Mouse (Mus musculus) heart, postnatal 10 days (tissue): Measurements from ENCODE around the gene Cbwd1. TPM values are rescaled to one million over a fixed set of nuclear protein-coding genes. Genes with fewer than 3 reads are reported as not detected.

Experiments
- DNase-seq, 2 experiments: peaks; one replicate each; pipeline ENCODE4 v3.0.0; 2021
- intact Hi-C: fragments of 180-260 bp; cut with DNase I; formaldehyde crosslinking; loops from one replicate; pipeline ENCODE4 v1.15.1; 2025
- total RNA-seq, 2 experiments: library from RNA; stranded (reverse); gene quantifications; 2 replicates each; pipeline ENCODE4 v1.2.3; 2021

Gene Cbwd1
- 10 to 100 TPM; 11.5 to 12.3 TPM for total RNA-seq

DNA sequence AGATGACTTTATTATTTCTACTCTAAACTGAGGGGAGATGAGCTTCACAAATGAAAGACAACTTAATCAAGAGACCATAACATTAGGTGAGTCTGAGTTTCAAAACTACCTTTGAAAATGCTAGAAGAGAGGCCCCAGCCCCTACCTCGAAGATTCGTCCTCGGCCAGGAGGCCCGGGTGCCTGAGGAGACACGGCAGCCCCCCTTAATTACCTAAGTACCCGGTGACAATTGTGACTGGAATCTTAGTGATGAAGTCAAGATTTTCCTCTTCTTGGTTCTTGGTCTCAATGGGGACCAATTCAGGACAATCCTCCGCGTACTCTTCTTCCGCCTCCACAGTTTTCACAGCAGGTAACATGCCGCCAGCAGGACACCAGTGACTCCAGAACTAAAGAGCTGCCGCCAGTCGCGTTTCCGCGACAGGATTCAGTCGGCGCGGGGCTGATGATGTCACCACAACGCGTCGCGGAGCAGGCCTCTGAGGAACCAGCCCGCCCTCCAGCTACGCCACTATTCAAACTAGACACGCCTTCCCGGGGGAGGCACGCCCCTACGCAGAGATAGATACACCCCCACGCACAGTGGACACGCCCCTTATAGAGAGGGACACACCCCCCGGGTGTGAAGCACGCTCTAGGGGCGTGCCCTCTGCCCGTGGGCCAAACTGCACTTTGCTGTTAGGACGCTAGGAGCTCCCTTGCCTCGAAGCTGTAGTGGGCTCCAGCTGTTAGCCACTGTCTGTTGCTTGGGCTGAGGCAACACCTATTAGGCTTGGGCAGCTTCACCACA, at the start of gene Cbwd1:
Gene Cbwd1 (minus strand): TSS at position 439 of the 791 bp plus-strand sequence.
- intact Hi-C loops, result loop anchor here (2.0 to 5.0 kb wide), 3 partner anchors 37 to 161 kb away; partner anchors contain the start of gene Dock8
- DNase-seq, result peak; percentile 98 to 99

DNA sequence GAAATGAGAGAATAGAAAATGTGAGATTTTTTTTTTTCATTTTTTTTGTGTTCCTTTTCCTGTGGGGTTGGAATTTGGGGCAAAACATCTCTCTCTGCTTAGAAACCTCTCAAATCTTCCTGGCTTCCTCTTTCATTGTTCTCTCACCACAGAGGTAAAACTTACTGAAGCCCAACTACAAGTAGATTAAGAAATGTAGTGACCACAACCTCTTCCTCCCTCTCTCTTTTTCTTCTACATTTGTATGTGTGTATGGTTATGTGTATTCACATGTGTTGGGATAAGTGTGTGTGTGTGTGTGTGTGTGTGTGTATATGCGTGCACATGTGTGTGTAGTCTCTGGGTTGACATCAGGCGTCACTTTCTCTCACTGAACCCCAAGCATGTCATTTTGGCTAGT, 47.1 kb upstream of the Cbwd1 start:
- no peak for DNase-seq
- intact Hi-C loops, result no loop called here

DNA sequence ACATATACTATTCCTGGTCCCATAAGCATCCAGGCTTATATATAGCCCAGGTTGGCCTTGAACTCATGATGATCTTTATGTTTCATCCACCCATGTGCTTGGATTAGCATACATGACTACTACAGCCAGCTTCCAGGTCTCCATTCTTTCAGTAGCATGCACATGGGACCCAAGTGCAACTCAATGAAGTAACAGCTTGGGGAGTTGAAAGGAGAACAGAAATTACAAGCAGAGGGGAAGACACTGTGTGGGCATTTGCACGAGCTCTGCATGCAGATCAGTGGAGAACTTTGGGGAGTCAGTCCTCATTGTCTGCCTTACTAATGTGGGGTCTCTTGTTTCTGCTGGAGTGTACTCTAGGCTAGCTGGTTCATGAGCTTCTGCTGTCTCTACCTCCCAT, 45.3 kb upstream of the Cbwd1 start:
- no peak for DNase-seq
- intact Hi-C loops, result no loop called here

DNA sequence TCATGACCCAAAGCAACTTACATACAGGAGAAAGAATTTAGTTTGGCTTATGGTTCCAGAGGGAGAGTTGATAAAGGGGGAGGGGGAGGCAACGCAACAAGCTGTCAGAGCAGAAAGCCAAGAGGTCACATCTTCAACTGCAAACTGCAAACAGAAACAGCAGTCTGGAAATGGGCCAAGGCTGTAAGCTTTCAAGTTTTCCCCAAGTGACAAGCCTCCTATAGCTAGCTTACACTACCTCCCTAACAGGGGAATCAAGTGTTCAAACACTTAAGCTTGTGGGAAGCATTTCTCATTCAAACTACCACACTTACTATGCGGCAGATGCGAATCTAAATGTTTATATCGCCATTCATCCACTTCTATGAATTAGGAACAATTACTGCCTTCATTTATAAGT, 42.4 kb upstream of the Cbwd1 start:
- intact Hi-C loops, result no loop called here
- DNase-seq, result no peak

DNA sequence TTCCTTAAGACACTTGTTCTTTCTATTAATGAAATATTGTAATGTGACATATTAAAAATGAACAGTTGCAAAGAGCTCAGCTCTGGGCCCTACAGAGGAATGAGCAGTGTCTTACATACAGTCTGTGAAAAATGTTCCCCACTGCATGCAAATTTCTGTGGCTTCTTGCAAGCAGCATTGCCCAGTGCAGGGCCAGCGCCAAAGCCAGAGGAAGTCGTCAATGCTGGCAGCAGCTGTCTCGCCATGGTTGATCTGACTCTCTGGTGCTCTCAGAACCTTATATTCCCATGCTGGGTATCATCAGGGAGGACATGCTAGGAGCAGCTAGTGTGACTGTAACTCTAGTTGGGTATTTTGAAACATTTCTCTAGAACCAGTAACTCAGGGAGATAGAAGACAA, 41.4 kb upstream of the Cbwd1 start:
- DNase-seq, result no peak
- intact Hi-C loops, result no loop called here

DNA sequence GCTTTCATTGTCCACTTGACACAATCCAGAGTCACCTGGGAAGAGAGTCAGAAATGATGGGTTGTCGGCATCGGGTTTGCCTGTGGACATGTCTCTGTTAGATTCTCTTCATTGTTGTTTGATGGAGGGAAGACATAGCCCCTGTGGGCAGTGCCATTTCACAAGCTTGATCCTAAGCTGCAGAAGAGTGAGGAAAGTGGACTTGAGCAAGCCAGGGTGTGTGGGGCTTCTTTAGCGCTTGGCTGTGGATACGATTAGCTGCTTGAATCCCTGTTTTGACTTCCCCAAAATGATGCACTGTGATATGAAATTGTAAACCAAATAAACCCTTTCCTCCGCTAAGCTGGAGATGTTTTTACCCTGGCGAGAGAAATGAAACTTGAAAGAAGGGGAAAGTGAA, 40.6 kb upstream of the Cbwd1 start:
- intact Hi-C loops, result no loop called here
- DNase-seq, result no peak

DNA sequence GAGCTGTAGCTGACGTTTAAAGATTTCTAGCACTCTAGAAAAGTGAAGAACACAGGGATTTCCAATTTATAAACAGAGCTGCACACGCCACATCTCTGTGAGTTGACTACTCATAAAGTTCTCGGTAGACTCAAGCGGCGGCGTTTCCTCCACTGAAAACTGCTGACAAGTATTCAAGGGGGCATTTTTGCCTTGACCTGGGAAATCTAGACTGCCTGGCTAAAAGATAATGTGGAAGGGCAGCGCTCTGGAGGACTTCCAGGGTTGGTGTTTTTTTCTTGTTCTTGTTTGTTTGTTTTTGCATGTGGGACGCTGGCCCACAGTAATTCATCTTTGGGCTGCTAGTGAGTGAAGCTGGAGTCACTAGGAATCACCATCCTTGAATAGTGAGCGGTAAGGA, 38.7 kb upstream of the Cbwd1 start:
- no peak for DNase-seq
- intact Hi-C loops, result no loop called here

DNA sequence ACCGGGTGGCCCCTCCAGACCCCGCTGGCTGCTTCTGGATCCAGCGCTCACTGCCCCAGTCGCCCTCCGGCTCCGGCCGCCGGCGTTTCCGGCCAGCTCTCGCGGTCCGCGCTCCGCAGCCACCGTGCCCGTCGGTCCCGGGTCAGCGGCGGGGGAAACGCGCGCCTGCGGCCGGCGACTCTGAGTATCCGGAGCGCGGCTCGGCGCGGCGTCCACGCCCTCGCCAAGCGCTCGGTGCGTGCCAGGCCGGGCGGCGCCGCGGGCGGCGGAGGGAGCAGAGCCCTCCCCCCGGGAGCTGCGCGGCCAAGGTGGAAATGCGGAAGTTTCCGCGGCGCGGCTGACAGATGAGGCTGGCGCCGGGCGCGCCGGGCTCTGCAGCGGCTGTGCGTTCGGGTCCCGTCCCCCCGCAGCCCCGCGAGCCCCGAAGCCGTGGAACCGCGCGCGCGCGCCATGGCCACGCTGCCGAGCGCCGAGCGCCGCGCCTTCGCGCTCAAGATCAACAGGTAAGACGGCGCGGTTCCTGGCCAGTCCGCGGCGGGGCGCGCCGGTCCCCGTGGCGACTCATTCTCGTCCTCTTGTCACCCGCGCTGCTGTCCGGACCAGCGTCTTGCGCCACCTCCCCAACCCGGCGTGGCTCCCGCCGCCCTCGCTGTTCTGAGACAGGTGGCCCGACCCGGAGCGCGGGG, 37.9 kb upstream of the Cbwd1 start, which contains the start of gene Dock8:
Gene Dock8 (plus strand): TSS at position 334 of the 686 bp plus-strand sequence.
- intact Hi-C loops, result loop anchor here (2.0 kb wide), 1 partner anchor 39 kb away; the partner anchor contains the start of gene Cbwd1

DNA sequence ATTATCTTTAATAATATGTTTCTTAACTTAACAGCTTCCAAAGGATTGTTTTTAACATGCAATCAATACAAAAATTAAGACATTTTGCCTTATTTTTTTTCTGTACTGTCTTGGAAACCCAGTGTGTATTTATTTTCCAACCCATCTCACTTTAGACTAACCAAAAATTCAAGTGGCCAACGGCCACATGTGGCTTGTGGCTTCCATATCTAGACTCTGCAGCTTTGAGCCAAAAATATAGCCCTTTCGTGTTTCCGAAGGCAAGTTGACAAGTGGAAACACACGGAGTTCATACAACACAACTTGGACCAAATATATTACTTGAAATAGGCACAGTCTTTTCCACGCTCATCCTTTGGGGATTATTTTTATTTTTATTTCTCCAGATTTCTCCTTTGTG, 37.2 kb upstream of the Cbwd1 start:
- intact Hi-C loops, result loop anchor here (2.0 kb wide), 1 partner anchor 38 kb away; the partner anchor contains the start of gene Cbwd1
- DNase-seq, result no peak

More for the DNA sequence above, 37.9 kb upstream of the Cbwd1 start, which contains the start of gene Dock8:
- DNase-seq, result peak; percentile 72 to 78

DNA sequence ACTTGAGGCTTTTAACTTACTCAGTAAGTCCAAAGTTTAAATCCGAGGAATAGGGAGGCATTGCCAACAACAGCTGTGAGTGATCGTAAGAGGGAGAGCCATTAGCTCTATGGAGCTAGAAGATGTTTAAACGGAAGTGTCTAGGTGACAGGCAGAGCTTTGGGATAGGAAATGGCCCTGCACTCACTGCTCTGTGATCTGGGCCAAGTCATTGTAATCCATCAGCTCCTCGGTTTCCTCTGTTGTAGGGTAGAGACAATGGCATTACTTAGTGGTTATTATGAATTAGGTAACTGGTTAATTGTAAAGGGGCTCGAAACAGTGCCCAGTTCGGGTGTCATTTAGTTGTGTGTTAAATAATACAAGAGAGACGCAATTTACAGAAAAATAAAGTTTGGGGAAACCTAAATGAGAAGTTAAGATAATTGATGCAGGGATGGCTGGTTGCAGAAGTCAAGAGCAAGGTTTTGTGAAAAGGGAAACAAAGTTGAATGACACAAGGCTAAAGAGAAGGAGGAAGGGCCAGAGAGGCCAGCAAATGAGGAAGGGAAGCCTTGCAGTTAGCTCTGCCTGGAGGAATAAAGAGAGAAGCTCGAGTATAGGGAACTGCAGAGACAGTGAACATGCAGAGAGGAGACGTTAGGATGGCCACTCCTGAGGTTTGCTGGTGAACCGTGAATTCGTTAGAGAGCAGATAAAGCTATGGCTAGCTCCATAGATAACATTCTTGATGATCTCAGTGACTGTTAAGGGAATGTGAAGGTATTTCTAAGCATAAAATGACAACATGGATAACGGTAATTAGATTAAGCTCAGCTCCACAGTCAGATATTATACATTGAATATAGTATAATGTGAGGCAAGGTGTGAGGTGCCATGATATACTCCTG, 35.6 kb upstream of the Cbwd1 start:
- intact Hi-C loops, result no loop called here
- DNase-seq, result no peak

DNA sequence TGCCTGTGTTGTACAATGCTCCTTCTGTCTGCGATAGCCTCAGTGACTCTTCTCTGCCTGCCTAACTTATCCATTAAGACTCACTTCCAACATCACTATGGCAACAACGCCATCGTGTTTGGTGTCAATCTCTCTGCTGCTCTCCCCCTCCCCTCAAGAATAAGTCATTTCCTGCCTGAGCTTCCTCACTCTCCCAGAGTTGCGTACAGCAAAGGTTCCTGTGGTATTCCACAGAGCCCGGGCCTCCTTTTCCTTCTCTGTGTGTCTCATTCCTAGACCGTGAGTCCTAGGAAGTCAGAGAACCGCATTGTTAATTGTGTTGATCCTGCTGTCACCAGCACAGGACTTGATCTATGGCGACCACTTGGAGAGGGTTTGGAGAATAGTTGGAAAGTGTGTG, 33.5 kb upstream of the Cbwd1 start:
- DNase-seq, result peak in 1 of 2 experiments; percentile 25
- intact Hi-C loops, result no loop called here

DNA sequence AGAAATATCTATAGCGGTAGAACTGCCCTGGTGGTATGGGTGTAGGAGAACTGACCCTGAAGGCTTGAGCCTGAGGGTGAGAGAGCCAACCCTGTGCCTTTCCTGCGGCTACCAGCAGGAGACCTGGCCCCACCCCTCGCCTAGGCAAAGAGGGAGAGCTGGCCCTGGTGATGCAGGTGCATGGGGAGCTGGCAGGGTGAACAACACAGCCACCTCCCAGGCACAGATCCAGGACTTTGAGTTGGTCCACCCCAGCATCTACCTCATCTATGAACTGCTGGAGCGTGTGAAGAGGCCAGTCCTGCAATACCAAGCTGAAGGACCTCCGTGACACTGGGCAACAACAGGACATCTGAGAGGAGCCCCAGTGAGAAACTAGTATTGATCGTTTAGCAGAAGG, 32.1 kb upstream of the Cbwd1 start:
- intact Hi-C loops, result no loop called here
- DNase-seq, result no peak

DNA sequence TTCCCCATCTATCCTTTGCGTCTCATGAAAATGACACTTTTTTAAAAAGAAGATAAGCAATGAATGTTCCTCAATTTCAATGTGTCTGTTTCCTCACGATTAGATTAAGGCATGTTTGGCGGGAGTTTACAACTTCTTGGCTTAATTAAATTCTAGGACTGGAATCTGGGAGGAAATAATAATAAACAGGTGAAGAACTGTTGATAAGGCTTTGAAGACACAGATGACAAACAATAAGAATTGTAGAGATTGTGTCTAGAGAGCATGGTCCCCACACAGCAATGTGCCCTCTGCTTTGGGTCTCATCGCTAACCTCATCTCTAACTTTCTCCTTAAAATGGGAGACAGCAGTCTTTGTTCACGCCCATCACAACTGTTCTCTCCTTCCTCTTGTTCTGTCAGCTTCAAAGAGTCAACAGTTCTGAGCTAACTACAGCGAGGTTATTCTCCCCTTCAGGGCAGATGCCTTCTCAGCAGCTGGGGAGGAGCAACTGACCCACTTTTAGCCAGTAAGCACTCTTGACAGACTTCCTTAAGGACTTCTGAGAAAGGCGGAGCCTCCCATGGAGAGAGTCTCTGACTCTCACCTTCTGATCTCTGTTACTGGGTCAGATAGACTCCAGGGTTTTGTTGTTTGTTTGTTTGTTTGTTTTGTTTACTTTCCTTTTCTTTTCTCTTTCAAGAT, 28.9 kb upstream of the Cbwd1 start:
- intact Hi-C loops, result no loop called here
- DNase-seq, result no peak

DNA sequence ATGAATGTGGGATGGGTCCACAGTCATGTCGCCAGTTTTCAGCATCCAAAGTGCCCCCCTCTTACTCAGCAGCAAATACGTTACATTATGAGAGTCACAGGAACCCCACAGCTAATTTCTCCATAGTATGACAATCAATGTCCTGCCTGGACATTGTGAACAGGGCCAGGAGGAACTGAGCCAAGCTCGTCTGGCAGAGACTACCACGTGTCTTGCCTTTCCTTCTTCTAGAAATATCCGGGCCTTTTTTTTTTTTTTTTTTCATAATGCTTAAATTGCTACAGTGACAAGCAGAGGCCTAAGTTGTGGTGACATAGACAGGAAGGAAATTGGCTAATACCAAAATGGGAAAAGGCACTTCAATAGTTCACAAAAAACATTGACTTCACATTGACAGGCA, 27.4 kb upstream of the Cbwd1 start:
- DNase-seq, result peak; percentile 39 to 44

DNA sequence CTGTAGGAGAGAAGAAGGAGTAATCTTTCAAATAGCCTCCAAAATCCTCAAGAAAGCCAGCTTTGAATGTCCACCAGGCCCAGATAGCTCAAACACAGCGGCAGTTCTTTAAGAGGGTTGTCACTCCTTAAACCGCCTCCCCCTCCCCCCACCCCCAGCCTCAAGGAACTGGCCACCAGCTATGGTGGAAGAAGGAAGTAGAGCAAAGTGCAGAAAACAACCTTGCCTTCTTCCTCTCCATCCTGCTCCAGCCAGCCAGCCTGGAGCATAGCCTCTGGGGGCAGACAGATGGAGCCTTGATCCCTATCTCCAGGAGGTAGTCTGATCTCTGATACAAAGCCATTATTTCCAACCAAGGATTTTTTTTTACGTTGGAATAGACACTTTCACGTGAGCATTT, 25.9 kb upstream of the Cbwd1 start:
- no peak for DNase-seq
- intact Hi-C loops, result no loop called here

More for the DNA sequence above, 27.4 kb upstream of the Cbwd1 start:
- intact Hi-C loops, result no loop called here

DNA sequence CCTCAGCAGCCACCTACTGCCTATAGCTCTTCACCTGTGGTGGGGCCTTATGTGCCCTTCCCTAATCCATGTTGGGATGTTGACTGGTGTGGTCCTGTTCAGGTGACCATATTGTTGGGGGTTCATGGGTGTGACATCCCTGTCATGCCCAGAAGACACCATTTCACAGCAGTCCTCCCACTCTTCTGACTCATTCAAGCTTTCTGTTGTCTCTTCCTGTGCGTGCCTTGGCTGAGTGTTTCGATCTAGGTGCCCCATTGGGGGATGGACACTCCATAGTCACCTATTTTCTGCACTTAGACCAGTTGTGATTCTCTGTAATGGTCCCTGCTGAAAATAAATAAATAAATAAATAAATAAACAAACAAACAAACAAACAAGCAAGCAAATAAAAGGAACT, 23.6 kb upstream of the Cbwd1 start:
- intact Hi-C loops, result no loop called here

DNA sequence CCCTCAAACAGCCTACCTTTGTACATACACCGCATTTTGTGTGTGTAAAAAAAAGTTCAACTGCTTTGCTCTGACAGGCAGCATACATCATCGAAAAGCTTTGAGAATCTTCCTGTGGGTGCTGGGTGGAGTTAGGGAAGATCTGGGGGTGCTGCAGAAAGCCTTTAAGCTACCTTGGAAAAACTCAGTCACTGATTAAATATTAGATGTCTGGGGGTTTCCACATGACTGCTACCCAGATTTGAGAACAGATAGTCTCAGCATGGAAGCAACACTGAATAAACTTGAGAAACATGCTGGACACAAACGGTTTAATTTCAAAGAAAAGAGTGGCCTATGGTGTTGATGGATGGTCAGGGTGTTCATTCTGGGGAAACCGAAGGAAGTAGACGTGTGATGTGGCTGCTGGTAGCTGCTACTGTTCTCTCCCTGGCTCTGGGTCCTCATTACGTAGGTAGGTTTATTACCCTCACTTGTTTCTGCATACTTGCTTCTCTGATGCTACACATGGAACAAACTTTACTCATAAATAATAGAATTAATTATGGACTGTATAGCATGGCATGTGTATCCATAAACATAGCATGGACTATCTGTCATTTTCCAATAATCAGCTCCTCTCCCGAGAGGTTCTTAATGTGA, 22.6 kb upstream of the Cbwd1 start:
- intact Hi-C loops, result no loop called here
- no peak for DNase-seq

More for the DNA sequence above, 23.6 kb upstream of the Cbwd1 start:
- DNase-seq, result no peak

DNA sequence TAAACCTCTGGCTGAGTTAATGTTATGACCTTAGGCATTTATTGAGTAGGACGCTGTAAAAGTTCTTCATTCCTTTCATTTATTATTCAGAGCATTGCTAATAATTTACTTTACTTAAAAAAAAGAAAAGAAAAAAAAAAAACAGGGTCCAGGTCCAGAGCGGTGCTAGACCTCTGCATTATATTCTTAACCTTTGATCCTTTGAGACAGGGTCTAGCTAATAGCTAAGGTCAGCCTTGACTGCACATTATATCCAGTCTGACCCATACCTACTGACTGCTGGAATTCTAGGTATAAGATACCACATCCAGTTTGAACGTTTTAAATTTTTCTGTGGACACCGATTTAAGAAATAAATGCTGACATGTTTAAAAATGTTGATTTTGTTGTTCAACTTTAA, 21.6 kb upstream of the Cbwd1 start:
- intact Hi-C loops, result no loop called here
- no peak for DNase-seq

DNA sequence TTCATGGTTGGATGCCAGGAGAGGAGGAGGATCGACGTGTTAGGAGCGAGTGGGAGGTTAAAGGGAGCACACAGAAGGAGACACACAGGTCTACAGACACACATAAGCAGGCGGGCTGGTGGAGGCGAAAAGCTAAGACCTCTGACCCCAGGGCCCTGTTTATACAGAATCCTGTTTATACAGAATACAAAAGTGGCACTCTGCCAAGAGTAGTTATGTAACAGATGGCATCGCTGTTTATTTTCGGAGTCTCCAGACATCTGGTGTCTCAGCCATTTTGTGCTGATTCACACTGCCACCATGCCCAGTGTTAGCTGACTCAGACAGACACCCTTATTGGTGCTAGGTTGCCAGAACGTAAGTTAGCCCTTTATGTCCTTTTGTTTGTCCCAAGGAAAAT, 19.9 kb upstream of the Cbwd1 start:
- intact Hi-C loops, result no loop called here
- peak in 1 of 2 experiments; percentile 45 for DNase-seq
